Mouse (Mus musculus) liver, embryonic 14.5 days (tissue): ENCODE results near the gene Pank2.

Source experiments
- CTCF ChIP-seq: IDR thresholded peaks from 2 replicates; pipeline ENCODE4 v1.5.1; 2016; ENCODE audit warnings: antibody characterized with exemption, low read depth, control low read depth
- EP300 ChIP-seq: IDR thresholded peaks from 2 replicates; pipeline ENCODE4 v1.6.1; 2016; ENCODE audit warnings: antibody characterized with exemption, low read depth

DNA sequence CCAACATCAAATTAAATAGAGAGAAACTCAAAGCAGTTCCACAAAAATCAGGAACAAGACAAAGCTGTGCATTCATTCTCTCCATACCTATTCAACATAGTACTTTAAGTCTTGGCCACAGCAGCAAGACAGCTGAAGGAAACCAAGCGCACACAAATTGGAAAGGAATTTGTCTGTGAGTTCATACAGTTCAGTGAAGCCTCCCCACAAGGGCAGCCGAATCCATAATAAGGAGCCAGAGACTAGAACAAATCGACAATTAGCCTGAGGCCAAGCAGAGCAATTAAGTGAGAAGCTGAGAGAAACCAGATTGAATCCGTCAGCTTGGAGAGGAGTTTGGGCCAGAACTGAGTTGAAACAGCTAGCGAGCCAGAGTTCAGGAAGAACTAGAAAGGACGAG is 57.1 kb downstream of the Pank2 start:
- TF ChIP-seq CTCF = no peak
- no peak for TF ChIP-seq EP300
